Mouse (Mus musculus): ENCODE data around the gene Cilp2. TPM values are rescaled to one million over a fixed set of nuclear protein-coding genes. Genes with fewer than 3 reads are reported as not detected.

Gene Cilp2
- polyA plus RNA-seq, 1 experiment = 1.4 TPM

- no peak for DNase-seq (ENCODE audit: extremely low spot score in 1 of 2, low spot score in 1 of 2)
Observed at GRCm38 (mm10) chr8:69877396-69877795, 10.1 kb downstream of the Cilp2 start.

DNA sequence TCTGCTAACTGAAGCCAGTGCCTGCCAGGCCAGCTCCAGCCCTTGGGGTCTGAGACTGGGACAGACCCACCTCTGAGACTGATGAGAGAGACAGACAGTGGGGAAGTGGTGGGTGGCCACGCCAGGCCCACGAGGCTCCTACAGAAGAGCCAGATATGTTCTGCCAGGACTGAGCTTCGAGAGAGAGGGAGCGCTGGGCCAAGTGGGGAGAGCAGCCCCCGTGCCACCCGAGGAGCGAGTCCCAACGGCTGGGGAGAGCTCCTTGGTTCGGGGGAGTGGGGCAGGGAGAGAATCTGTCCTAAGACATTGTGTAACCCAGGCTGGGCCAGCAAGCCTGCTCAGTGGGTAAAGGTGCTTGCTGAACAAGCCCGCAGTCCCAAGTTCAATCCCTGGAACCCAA is 10.5 kb downstream of the Cilp2 start:
- no peak for DNase-seq (ENCODE audit: extremely low spot score in 1 of 2, low spot score in 1 of 2)

GRCm38 (mm10) chr8:69876097-69876496 is 11.4 kb downstream of the Cilp2 start:
- DNase-seq (ENCODE audit: extremely low spot score in 1 of 2, low spot score in 1 of 2) = no peak

DNA sequence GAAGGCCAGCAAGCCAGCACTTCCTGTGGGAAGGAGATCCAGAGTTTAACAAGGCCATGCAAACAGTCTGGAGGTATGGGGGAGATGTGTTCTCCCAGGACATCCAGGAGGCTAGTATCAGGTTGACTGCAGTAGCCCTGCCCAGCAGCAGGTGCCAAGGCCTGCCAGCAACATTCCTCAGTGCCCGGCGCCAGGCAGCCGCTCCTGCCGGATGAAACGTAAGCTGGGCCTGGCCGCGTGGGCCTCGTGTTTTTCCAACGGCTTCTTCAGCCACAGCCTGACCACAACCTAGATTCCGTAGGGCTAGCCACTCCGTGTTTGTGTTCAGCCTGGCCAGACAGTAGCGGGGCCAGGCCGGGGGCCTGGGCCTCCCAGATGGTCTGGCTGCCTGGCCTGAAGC is 12.8 kb downstream of the Cilp2 start:
- DNase-seq (ENCODE audit: extremely low spot score in 1 of 2, low spot score in 1 of 2) = no peak

- DNase-seq (ENCODE audit: extremely low spot score in 1 of 2, low spot score in 1 of 2) = peak in 1 of 2 experiments; percentile 90
Observed at GRCm38 (mm10) chr8:69874155-69874554, 13.3 kb downstream of the Cilp2 start.

GRCm38 (mm10) chr8:69870907-69871306 is 16.6 kb downstream of the Cilp2 start:
- no peak for DNase-seq (ENCODE audit: extremely low spot score in 1 of 2, low spot score in 1 of 2)

DNA sequence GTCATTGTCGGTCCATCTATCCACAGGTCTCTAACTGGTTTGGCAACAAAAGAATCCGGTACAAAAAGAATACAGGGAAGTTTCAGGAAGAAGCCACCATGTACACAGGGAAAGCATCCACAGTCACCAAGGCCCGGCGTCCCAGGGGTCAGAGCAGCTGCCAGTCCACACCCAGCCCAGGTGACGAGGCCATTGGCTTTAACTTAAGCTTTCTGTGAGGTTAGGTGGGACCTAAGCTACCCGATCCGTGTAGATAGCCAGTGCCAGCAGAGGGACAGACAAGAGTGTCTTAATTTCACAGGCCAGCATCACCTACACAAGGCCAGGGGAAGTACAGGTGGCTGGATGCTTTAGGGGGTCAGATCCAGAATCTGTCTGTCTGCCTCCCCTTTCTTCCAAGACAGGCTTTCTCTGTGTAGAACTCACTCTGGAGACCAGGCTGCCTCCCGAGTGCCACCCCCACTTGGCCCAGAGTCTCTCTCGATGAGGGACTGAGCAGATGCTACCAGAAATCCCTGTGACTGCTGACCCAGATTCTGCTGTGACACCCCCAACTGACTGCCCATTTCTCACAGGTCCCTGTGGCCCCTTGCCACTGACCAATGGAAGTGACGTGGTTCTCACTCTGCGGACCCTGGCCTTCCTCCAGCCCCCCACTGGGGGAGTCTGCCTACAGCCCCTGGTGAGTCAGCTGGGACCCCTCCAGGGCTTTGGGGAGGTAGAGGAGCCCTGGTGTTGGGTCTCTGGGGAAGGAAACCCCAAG is 17.3 kb downstream of the Cilp2 start:
- no peak for DNase-seq (ENCODE audit: extremely low spot score in 1 of 2, low spot score in 1 of 2)

DNA sequence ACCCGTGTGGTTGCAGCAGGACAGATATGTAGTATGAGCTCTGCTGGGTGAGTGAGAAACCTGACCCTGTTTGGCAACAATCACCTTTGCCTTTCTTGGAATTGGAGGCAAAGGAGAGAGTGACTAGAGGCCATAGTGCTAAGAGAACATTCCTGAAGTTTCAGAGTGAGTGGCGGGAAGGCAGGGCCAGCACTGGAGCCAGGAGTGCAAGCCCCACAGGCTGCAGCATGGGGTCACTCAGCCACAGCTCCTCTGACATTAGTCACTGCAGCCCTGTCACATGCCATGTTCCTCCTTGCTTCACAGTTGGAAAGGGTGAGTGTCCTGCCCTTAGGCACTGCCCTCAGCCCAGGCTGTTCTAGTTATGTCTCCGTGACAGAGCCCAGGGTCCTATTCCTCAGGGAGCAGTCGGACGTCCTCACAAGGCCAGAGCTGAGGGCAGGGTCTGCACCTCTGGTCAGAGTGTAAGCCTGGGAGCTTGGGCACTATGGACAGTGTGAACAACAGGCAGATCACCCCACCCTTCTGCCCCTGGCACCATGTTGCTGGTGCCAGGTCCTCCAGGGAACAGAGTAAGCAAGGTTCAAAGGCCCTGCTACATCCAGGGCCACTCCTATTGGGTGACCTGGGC is 19.7 kb downstream of the Cilp2 start:
- no peak for DNase-seq (ENCODE audit: extremely low spot score in 1 of 2, low spot score in 1 of 2)

DNA sequence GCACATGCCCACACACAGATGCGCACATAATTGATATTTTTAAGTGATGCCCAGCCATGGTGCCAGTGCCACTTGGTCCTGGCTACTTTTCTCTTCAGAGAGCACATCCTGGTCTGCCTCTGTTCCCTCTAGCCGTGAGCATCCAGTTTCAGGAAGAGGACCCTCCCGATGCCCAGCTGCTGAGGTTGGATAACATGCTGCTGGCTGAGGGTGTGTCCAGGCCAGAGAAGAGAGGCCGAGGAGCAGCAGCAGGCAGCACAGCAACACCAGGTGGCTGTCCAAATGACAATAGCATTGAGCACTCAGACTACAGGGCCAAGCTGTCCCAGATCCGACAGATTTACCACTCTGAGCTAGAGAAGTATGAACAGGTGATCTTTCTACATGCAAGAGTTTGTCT is 23.3 kb downstream of the Cilp2 start:
- DNase-seq (ENCODE audit: extremely low spot score in 1 of 2, low spot score in 1 of 2) = no peak

GRCm38 (mm10) chr8:69863387-69864020 is 24.0 kb downstream of the Cilp2 start:
- peak in 1 of 2 experiments; percentile 37 for DNase-seq (ENCODE audit: extremely low spot score in 1 of 2, low spot score in 1 of 2)

DNA sequence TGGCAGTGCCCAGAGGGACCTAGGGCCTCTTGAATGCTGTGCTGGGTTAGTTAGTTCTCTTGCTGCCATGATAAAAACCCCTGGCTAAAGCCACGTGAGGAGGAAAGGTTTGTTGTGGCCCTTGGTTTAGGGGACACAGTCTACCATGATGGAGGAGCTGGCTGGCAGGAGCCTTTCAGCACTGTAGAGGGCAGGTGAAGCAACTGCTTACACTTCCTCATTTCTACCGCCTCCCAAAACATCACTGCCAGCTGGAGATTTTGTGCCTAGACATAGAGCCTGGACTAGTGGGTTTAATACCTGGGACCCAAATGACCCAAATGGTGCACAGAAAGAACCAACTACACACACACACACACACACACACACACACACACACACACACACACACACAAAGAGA is 26.2 kb downstream of the Cilp2 start:
- DNase-seq (ENCODE audit: extremely low spot score in 1 of 2, low spot score in 1 of 2) = no peak

GRCm38 (mm10) chr8:69860807-69861206 is 26.7 kb downstream of the Cilp2 start:
- no peak for DNase-seq (ENCODE audit: extremely low spot score in 1 of 2, low spot score in 1 of 2)

DNA sequence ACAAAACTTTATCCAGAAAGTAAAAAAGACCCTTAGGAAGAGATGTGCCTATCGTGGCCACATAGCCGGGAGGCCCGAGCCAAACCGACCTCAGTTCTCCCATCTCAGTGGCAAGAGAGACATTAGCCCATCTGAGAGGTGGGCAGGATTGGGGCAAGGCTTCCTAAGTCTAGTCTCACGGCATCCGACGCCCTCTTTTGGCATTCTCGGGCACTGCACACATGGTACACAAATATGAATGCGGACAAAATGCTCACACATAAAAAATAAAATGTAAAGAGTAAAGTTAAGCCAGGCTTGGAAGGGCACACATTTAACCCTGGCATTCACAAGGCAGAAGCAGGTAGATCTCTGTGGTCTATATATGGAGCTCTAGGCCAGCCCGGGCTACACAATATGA is 33.6 kb downstream of the Cilp2 start:
- no peak for DNase-seq (ENCODE audit: extremely low spot score in 1 of 2, low spot score in 1 of 2)

DNA sequence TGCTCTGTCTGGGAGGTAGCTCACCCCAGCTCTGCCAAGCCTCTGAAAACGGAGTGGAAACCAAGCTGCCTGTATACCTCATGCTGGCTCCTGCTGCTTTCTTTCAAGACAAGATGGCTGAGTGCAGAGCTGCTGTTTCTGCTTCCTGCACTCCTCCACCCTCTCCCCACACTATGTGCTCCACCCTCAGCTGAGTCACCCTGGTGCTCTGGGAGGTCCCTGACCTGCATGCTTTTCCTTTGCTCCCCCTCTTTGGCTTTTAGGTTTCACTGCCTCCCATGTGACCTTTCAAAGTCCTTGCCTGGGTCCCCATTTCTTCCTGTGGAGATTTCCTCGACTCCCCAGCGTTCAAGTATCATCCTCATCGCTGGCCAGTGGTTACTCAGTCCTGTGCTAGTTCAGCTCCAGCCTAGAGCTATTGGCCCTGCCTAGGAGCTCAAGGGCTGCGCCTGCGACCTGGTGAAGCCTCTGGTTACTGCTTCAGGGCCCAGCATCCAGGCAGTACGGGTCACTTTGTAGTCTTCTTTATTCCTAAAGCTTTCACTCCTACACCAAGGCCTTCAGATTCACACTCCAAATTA is 36.5 kb downstream of the Cilp2 start:
- no peak for DNase-seq (ENCODE audit: extremely low spot score in 1 of 2, low spot score in 1 of 2)

- DNase-seq (ENCODE audit: extremely low spot score in 1 of 2, low spot score in 1 of 2) = no peak
Observed at GRCm38 (mm10) chr8:69849899-69850298, 37.6 kb downstream of the Cilp2 start.

DNA sequence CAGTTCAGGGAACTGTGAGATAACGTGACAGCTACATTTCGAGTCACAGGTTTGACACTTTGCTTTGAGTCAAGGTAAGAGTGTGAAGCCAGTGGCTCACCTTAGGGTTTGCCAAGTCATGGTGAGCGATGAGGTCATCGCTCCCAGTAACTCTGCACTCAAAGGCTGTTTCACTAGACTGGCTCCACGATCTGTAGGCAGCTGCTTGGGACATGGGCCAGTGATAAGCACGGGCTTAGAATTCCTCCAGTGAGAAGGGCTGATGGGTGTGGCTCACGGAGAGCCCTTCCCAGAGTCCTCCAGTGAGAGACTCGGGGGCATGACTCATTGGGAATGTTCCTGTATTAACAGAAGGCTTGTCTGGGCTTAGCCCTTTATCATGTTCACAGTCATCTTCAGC is 38.5 kb downstream of the Cilp2 start:
- no peak for DNase-seq (ENCODE audit: extremely low spot score in 1 of 2, low spot score in 1 of 2)

DNA sequence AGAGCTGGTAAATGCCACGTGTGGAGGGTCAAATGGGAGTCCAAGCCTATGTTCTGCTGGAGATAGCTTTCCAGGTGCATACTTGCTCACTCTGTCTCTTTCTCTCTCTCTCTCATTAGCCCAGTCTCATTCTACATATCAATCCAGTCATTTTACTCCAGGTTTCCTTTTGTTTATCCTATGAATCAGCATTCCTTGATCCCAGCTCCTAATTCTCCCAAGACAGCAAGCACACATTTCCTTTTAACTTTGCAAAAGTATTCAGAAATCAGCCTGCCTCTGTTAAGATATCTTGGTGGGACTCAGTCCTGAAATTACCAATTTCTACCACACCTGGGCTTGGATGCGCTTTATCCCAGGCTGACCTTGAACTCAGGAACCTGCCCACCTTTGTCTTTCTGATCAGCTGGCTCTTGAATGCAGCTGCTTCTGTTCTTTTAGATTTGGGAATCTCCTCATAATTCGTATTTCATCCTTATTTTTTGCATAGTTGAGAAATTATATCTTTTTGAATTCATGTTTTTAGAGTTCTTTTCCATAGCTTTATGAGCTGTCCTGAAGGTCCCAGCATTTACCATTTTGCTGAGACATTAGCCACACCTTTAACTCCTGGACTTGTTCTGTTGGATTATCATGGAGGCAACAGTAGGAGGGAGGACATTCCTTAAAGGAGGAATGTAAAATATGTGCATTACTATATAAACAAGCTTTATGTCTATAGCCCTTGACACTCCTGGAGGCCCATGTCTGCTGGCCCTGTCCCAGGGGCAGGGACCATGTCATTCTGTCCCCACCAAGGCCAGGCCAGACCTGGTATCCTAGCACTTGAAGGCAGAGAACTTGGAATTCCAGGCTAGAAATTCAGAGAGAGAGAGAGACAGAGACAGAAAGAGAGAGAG is 40.1 kb downstream of the Cilp2 start:
- DNase-seq (ENCODE audit: extremely low spot score in 1 of 2, low spot score in 1 of 2) = no peak

GRCm38 (mm10) chr8:69837057-69837682 is 50.3 kb downstream of the Cilp2 start:
- DNase-seq (ENCODE audit: extremely low spot score in 1 of 2, low spot score in 1 of 2) = no peak

GRCm38 (mm10) chr8:69832298-69832853 is 55.1 kb downstream of the Cilp2 start, which contains the start of gene Pbx4:
Gene Pbx4 (plus strand): TSS chr8:69832491.
- DNase-seq (ENCODE audit: extremely low spot score in 1 of 2, low spot score in 1 of 2) = peak; percentile 97
